ENCODE assay signal across 11 mouse cellular contexts in genomic region chr14:86757604-86758520, GRCm38 (mm10).
A peak's percentile ranks its signal among the peaks of the same experiment; 100 is the strongest.
DNase-seq lines count a peak whose midpoint lies in the region; ATAC-seq and TF ChIP-seq lines count a peak whose summit lies in the region.
"Had no signal": no experiment of that assay in that cellular context is flagged by ENCODE, and none has a peak within 500 bp of the region (broad histone marks: within the 10 kb centered on the region; RNA-seq: fewer than 3 reads in every experiment).

No protein-coding gene starts in this region.

- no peaks in the 10 kb centered on the region for H3K27me3 ChIP-seq in hindbrain, embryonic 16.5 days (replicated peaks; ENCODE audit: control insufficient read depth, insufficient read depth, low read length)
- H3K27me3 ChIP-seq in hindbrain, embryonic 10.5 days (ENCODE audit: insufficient read depth, poor library complexity, severe bottlenecking) = no peaks in the 10 kb centered on the region
- no peaks in the 10 kb centered on the region for H3K27me3 ChIP-seq in Patski
- H3K27me3 ChIP-seq in heart, embryonic 15.5 days = no peaks in the 10 kb centered on the region
- H3K27me3 ChIP-seq: neural tube, embryonic 12.5 days had no signal

- 83% methylated on average over 9 of the region's 9 CpGs for WGBS in hindbrain, embryonic 16.5 days
- WGBS in hindbrain, embryonic 10.5 days = 87% methylated on average over 9 of the region's 9 CpGs
- WGBS in heart, embryonic 15.5 days = 23% methylated on average over 9 of the region's 9 CpGs

- CTCF ChIA-PET in Patski (lab: Charles Lee) = interaction anchor here (1.5 to 1.7 kb wide), 3 partner anchors 10 to 23 kb away, joined by 3 to 5 read pairs (median 5); no protein-coding TSS in a partner anchor

- in situ Hi-C loops in Patski (cut with MboI; ENCODE audit: low pct_unique_long_range_greater_than_20kb) = no loop called here

- no peak overlapping the region for H3K9ac ChIP-seq in hindbrain, embryonic 16.5 days (ENCODE audit: low read depth, low read length)
- no peak overlapping the region for H3K9ac ChIP-seq in heart, embryonic 15.5 days
- H3K9ac ChIP-seq: neural tube, embryonic 12.5 days had no signal

- no peaks in the 10 kb centered on the region for H3K9me3 ChIP-seq in hindbrain, embryonic 16.5 days (ENCODE audit: control insufficient read depth, low read length)
- no peaks in the 10 kb centered on the region for H3K9me3 ChIP-seq in hindbrain, embryonic 10.5 days
- no peaks in the 10 kb centered on the region for H3K9me3 ChIP-seq in heart, embryonic 15.5 days (replicated peaks)
- H3K9me3 ChIP-seq: midbrain, embryonic 10.5 days; neural tube, embryonic 12.5 days had no signal

- no peak overlapping the region for H3K4me2 ChIP-seq in hindbrain, embryonic 16.5 days (ENCODE audit: low read length)
- peak overlapping the region; percentile 6; the same call in 1 of the 2 replicates for H3K4me2 ChIP-seq in heart, embryonic 15.5 days
- H3K4me2 ChIP-seq: neural tube, embryonic 12.5 days had no signal

- H3K4me1 ChIP-seq in hindbrain, embryonic 16.5 days (ENCODE audit: control insufficient read depth, insufficient read depth, low read depth, low read length) = no peaks in the 10 kb centered on the region
- H3K4me1 ChIP-seq in hindbrain, embryonic 10.5 days (replicated peaks) = peaks cover 4% of the 10 kb centered on the region; the same call in 1 of the 2 replicates
- peaks cover 16% of the 10 kb centered on the region for H3K4me1 ChIP-seq in heart, embryonic 15.5 days (replicated peaks)
- H3K4me1 ChIP-seq: neural tube, embryonic 12.5 days had no signal

- peak; percentile 88 for ATAC-seq in hindbrain, embryonic 16.5 days
- peak; percentile 58 for ATAC-seq in Patski
- ATAC-seq in heart, embryonic 15.5 days (replicated peaks; ENCODE audit: insufficient number of reproducible peaks, insufficient read depth, low FRiP score, low read depth) = peak; percentile 63
- ATAC-seq: activated CD4-positive, CD25-positive, alpha-beta regulatory T cell, adult 4 months had no signal

- no peaks in the 10 kb centered on the region for H3K36me3 ChIP-seq in hindbrain, embryonic 16.5 days (ENCODE audit: control insufficient read depth, insufficient read depth, low read length)
- no peaks in the 10 kb centered on the region for H3K36me3 ChIP-seq in hindbrain, embryonic 10.5 days
- H3K36me3 ChIP-seq in heart, embryonic 15.5 days = no peaks in the 10 kb centered on the region
- H3K36me3 ChIP-seq: midbrain, embryonic 10.5 days; neural tube, embryonic 12.5 days had no signal

- POLR2A ChIA-PET in Patski (lab: Charles Lee) = interaction anchor here (0.8 kb wide), 1 partner anchor 10 kb away, joined by 4 read pairs; no protein-coding TSS in a partner anchor

- TF ChIP-seq CTCF in Patski (IDR thresholded peaks at IDR 0.05) = no peak

- no peak overlapping the region for H3K4me3 ChIP-seq in hindbrain, embryonic 16.5 days (ENCODE audit: low read length)
- no peak overlapping the region for H3K4me3 ChIP-seq in hindbrain, embryonic 10.5 days
- H3K4me3 ChIP-seq in heart, embryonic 15.5 days = no peak overlapping the region
- H3K4me3 ChIP-seq: midbrain, embryonic 10.5 days; neural tube, embryonic 12.5 days had no signal

- no peak for DNase-seq in hindbrain, embryonic 10.5 days (ENCODE audit: low spot score)
- DNase-seq in 3T3-L1 (ENCODE audit: low read depth, low spot score) (peak; percentile 12), Patski (ENCODE audit: low read depth, low spot score) (no peak)
- DNase-seq in left cerebral cortex, adult 18-20 months (ENCODE audit: low spot score in 2 of 2) = no peak
- no peak for DNase-seq in layer of hippocampus, adult 9-11 months
- DNase-seq in frontal cortex, postnatal 10 days (ENCODE audit: low spot score in 2 of 2) = no peak

- peak overlapping the region; percentile 25; the same call in 1 of the 2 replicates for H3K27ac ChIP-seq in hindbrain, embryonic 16.5 days (ENCODE audit: low read depth, low read length)
- H3K27ac ChIP-seq in hindbrain, embryonic 10.5 days = no peak overlapping the region
- H3K27ac ChIP-seq in heart, embryonic 15.5 days = peak overlapping the region; percentile 73
- H3K27ac ChIP-seq: midbrain, embryonic 10.5 days; neural tube, embryonic 12.5 days had no signal
